Comparison of ENCODE assay signal across 9 mouse cellular contexts in genomic region chrX:155214291-155215136, GRCm38 (mm10). TPM values are rescaled to one million over a fixed set of nuclear protein-coding genes. Genes with fewer than 3 reads are reported as not detected.
DNase-seq lines count a peak whose midpoint lies in the region; ATAC-seq and TF ChIP-seq lines count a peak whose summit lies in the region.
"Had no signal": no experiment of that assay in that cellular context is flagged by ENCODE, and none has a peak within 500 bp of the region (broad histone marks: within the 10 kb centered on the region; RNA-seq: fewer than 3 reads in every experiment).

No protein-coding gene starts in this region.

- H3K4me3 ChIP-seq in heart, embryonic 15.5 days, result no peak overlapping the region
- H3K4me3 ChIP-seq in liver, postnatal 0 days (ENCODE audit: low read depth, low read length), result peak overlapping the region; percentile 67
- H3K4me3 ChIP-seq in hindbrain, embryonic 14.5 days (replicated peaks; ENCODE audit: low read length), result no peak overlapping the region

- no peaks in the 10 kb centered on the region for H3K9me3 ChIP-seq in heart, embryonic 15.5 days (replicated peaks)
- H3K9me3 ChIP-seq in liver, postnatal 0 days (ENCODE audit: low read length), result no peaks in the 10 kb centered on the region
- H3K9me3 ChIP-seq in hindbrain, embryonic 14.5 days (ENCODE audit: control insufficient read depth, low read length), result no peaks in the 10 kb centered on the region
- H3K9me3 ChIP-seq: G1E had no signal

- WGBS in heart, embryonic 15.5 days, result 67% methylated on average over 5 of the region's 5 CpGs
- WGBS in liver, postnatal 0 days (ENCODE audit: insufficient replicate concordance), result 43% methylated on average over 5 of the region's 5 CpGs
- WGBS in hindbrain, embryonic 14.5 days, result 87% methylated on average over 5 of the region's 5 CpGs

- H3K4me2 ChIP-seq in heart, embryonic 15.5 days, result peak overlapping the region; percentile 58
- H3K4me2 ChIP-seq in liver, postnatal 0 days (ENCODE audit: low read depth, low read length), result peak overlapping the region; percentile 69
- no peak overlapping the region for H3K4me2 ChIP-seq in hindbrain, embryonic 14.5 days (replicated peaks)

- no peak overlapping the region for H3K27ac ChIP-seq in heart, embryonic 15.5 days
- H3K27ac ChIP-seq in liver, postnatal 0 days (ENCODE audit: low read depth), result peak overlapping the region; percentile 29; the same call in 1 of the 2 replicates
- no peak overlapping the region for H3K27ac ChIP-seq in hindbrain, embryonic 14.5 days

- no peak for TF ChIP-seq EP300 in liver, postnatal 0 days (IDR thresholded peaks at IDR 0.05; ENCODE audit: low read depth)

- H3K27me3 ChIP-seq in heart, embryonic 15.5 days, result no peaks in the 10 kb centered on the region
- no peaks in the 10 kb centered on the region for H3K27me3 ChIP-seq in liver, postnatal 0 days (ENCODE audit: insufficient read depth, low read length)
- H3K27me3 ChIP-seq in hindbrain, embryonic 14.5 days (ENCODE audit: control insufficient read depth, insufficient read depth, low read length), result no peaks in the 10 kb centered on the region

- no peak for TF ChIP-seq CTCF in liver, postnatal 0 days (IDR thresholded peaks at IDR 0.05; ENCODE audit: low read depth)

- no peak for DNase-seq in heart, postnatal 36 days
- DNase-seq in 3T3-L1 (ENCODE audit: low read depth, low spot score) (peak; percentile 57), adipocyte (ENCODE audit: low spot score) (peak; percentile 52)
- DNase-seq in liver, postnatal 0 days, result no peak
- no peak for DNase-seq in urinary bladder, postnatal 10 days (ENCODE audit: low spot score)
- DNase-seq in urinary bladder, postnatal 4 days (ENCODE audit: low spot score in 2 of 2), result no peak
- no peak for DNase-seq in hindbrain, embryonic 14.5 days (ENCODE audit: low spot score)

- no peak overlapping the region for H3K9ac ChIP-seq in heart, embryonic 15.5 days
- no peak overlapping the region for H3K9ac ChIP-seq in liver, postnatal 0 days (replicated peaks)
- no peak overlapping the region for H3K9ac ChIP-seq in hindbrain, embryonic 14.5 days

- intact Hi-C loops in heart, postnatal 36 days (cut with DNase I), result loop anchor here (5.0 kb wide), 1 partner anchor 123 kb away; no protein-coding TSS in a partner anchor

- no peaks in the 10 kb centered on the region for H3K4me1 ChIP-seq in heart, embryonic 15.5 days (replicated peaks)
- no peaks in the 10 kb centered on the region for H3K4me1 ChIP-seq in liver, postnatal 0 days (ENCODE audit: insufficient read depth)
- H3K4me1 ChIP-seq in hindbrain, embryonic 14.5 days (replicated peaks; ENCODE audit: control insufficient read depth, insufficient read depth, low read length), result no peaks in the 10 kb centered on the region

- no peaks in the 10 kb centered on the region for H3K36me3 ChIP-seq in heart, embryonic 15.5 days
- H3K36me3 ChIP-seq in liver, postnatal 0 days (replicated peaks; ENCODE audit: insufficient read depth, low read length), result 0 out of 2 replicates have a peak, but pooled peaks cover 5% of the 10 kb centered on the region
- no peaks in the 10 kb centered on the region for H3K36me3 ChIP-seq in hindbrain, embryonic 14.5 days (replicated peaks; ENCODE audit: control insufficient read depth, insufficient read depth)

- no peak for ATAC-seq in heart, embryonic 15.5 days (replicated peaks; ENCODE audit: insufficient number of reproducible peaks, insufficient read depth, low FRiP score, low read depth)
- no peak for ATAC-seq in liver, postnatal 0 days
- ATAC-seq in hindbrain, embryonic 14.5 days (ENCODE audit: low FRiP score), result no peak

RNA-seq across cellular contexts. Expression of gene Sat1, which starts 1.7 kb away (rescaled TPM):
- polyA plus RNA-seq in heart, embryonic 15.5 days (2015; fragmentation: Nextera tagmentation; extraction: Ambion mirVana), result 115 and 121 TPM in 2 replicates
- total RNA-seq in heart, postnatal 36 days (2021), result 10 to 100 TPM; 34.4 to 41.1 TPM
- polyA plus RNA-seq in liver, postnatal 0 days (2015; fragmentation: Nextera tagmentation; extraction: Ambion mirVana), result 179 and 186 TPM in 2 replicates
- 79.8 and 80.0 TPM in 2 replicates for polyA plus RNA-seq in hindbrain, embryonic 14.5 days (2014; fragmentation: Nextera tagmentation; extraction: Ambion mirVana)

RNA-seq across cellular contexts. Expression of gene Acot9, which starts 47.7 kb away (rescaled TPM):
- 40.4 and 40.9 TPM in 2 replicates for polyA plus RNA-seq in heart, embryonic 15.5 days (2015; fragmentation: Nextera tagmentation; extraction: Ambion mirVana)
- total RNA-seq in heart, postnatal 36 days (2021), result 10 to 100 TPM; 26.0 to 26.5 TPM
- 8.5 and 9.1 TPM in 2 replicates for polyA plus RNA-seq in liver, postnatal 0 days (2015; fragmentation: Nextera tagmentation; extraction: Ambion mirVana)
- 52.5 and 52.8 TPM in 2 replicates for polyA plus RNA-seq in hindbrain, embryonic 14.5 days (2014; fragmentation: Nextera tagmentation; extraction: Ambion mirVana)

Comparison
In these comparisons a context has a peak if more than half of its experiments do, and no peak if none do; other contexts are left out.
1. DNase-seq: peak in 3T3-L1 (single experiment) and adipocyte (single experiment); none in heart, postnatal 36 days (0 of 2), liver, postnatal 0 days (single experiment), urinary bladder, postnatal 10 days (single experiment), urinary bladder, postnatal 4 days (0 of 2) and hindbrain, embryonic 14.5 days (single experiment).